Mouse (Mus musculus): ENCODE measurements at regions not wholly inside any gene's neighbourhood (a gene's known extent, or its start where the extent isn't known, plus 50 kb on each side); places are given as distances from the start of the nearest gene placed in this dataset.

GRCm38 (mm10) chr1:89010170-89010569, 60.0 kb upstream of the Sh3bp4 start:
- no peak for TF ChIP-seq POLR2A (IDR thresholded peaks at IDR 0.05; ENCODE audit: borderline replicate concordance, low read depth, low read length)
- TF ChIP-seq CTCF (IDR thresholded peaks at IDR 0.05; ENCODE audit: low read depth, low read length) = no peak

Measured in bone marrow macrophage, adult 2 months (primary cell).